Mouse (Mus musculus): Measurements from ENCODE around the gene Adam1a. TPM values are rescaled to one million over a fixed set of nuclear protein-coding genes. Genes with fewer than 3 reads are reported as not detected.
"Not testable (repeated sequence)": the region's sequence is repeated elsewhere in the genome, so short reads cannot be mapped to it uniquely, and the experiment has no call there.

The Adam1a gene
- polyA plus RNA-seq, 1 experiment from 2014 or later = 3.1 TPM

DNA sequence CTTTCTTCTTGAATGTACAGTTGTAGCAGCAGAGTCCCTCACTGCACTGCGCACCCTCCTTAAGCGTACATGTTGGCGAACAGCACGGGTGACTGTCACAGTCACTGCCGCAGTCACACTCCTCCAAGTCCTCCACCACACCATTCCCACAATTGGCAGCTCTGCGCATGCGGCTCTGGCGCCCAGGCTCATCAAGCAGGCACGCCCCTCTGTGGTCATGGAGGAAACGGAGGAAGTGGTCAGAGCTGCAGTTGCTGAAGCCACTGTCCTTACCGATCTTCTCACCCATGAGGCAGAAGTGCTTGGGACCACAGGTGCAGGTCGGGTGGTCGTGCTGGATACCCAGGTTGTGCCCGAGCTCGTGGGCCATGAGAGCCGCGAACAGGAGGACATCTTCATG is 25.5 kb downstream of the Adam1a start:
- H3K27me3 ChIP-seq; H3K4me1 ChIP-seq; H3K4me2 ChIP-seq; H3K4me3 ChIP-seq; ATAC-seq; H3K9me3 ChIP-seq (replicated peaks); H3K27ac ChIP-seq; H3K9ac ChIP-seq: not testable (repeated sequence)
- 94% methylated on average over 11 of the region's 17 CpGs for WGBS
- H3K36me3 ChIP-seq (ENCODE audit: poor library complexity, severe bottlenecking) = peaks cover 49% of the 10 kb centered on the region

DNA sequence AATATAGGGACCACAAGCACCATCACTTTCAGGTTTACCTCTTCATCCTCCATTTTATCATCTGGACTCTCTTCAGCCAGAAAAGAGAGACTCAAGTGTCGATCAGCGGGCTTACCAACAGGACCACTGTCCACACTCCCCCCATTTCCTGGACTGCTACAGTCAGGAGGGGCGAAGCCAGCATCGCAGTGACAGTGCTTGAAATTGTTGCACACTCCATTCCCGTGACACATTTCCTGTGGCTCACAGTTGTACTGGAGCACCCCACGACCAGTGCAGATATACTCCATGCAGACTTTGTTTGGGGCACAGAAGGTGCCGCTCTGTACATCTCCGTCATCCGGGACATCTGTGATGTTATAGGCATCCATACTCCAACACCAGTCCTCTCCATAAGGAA is 26.3 kb downstream of the Adam1a start:
- H3K27me3 ChIP-seq = no peaks in the 10 kb centered on the region
- no peak for ATAC-seq
- WGBS = 96% methylated on average over 9 of the region's 9 CpGs

DNA sequence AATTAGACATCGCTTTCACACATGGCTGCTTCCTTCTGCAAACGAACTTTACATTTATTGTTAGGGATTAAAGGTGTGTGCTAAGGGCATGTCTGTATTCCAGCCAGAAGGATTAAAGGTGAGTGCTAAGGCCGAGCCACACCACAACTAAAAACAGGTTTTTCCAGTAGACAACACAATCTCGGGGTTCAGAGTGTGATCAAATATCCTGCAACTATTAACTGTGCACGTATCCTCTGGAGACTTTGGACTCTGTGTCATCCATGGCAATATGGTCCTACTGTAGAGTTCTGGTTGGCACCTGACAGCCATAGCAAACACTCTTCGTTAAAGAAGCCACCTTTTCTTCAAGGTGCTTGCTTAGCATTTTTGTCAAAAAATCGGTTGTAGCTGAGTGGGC is 35.3 kb downstream of the Adam1a start:
- H3K36me3 ChIP-seq (ENCODE audit: poor library complexity, severe bottlenecking) = no peaks in the 10 kb centered on the region
- 78% methylated on average over 7 of the region's 7 CpGs for WGBS
- no peak overlapping the region for H3K9ac ChIP-seq
- H3K27ac ChIP-seq = no peak overlapping the region
- H3K4me1 ChIP-seq = no peaks in the 10 kb centered on the region
- ATAC-seq = no peak
- H3K4me3 ChIP-seq = no peak overlapping the region
- H3K9me3 ChIP-seq (replicated peaks) = no peaks in the 10 kb centered on the region
- no peak overlapping the region for H3K4me2 ChIP-seq
- no peaks in the 10 kb centered on the region for H3K27me3 ChIP-seq

More for the DNA sequence above, 26.3 kb downstream of the Adam1a start:
- H3K4me2 ChIP-seq = no peak overlapping the region
- H3K9ac ChIP-seq = no peak overlapping the region
- peaks cover 41% of the 10 kb centered on the region for H3K36me3 ChIP-seq (ENCODE audit: poor library complexity, severe bottlenecking)
- no peak overlapping the region for H3K27ac ChIP-seq
- H3K9me3 ChIP-seq (replicated peaks) = no peaks in the 10 kb centered on the region
- H3K4me3 ChIP-seq = no peak overlapping the region
- H3K4me1 ChIP-seq = no peaks in the 10 kb centered on the region

DNA sequence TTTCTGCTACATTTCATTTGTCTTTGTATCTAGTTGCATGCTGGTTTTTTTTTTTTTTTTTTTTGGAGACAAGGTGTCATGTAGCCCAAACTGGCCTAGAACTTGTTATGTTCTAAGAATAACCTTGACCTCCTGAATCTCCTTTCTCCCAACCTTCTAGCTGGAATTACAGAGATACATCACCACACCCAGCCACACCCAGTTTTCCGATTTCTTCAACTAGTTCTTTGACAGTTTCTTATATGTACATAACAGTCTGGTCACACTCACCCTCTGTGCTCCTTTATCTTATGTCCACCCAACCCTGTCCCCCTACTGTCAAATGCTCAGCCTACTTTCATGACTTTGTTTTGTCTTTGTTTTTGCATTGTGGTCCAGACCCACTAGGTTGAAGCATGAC is 38.4 kb downstream of the Adam1a start:
- Histone ChIP-seq H3K4me1 (no peaks in the 10 kb centered on the region), H3K4me2 (no peak overlapping the region), H3K27me3 (no peaks in the 10 kb centered on the region), H3K9ac (no peak overlapping the region), H3K36me3 (ENCODE audit: poor library complexity, severe bottlenecking) (no peaks in the 10 kb centered on the region), H3K4me3 (no peak overlapping the region), H3K9me3 (replicated peaks) (no peaks in the 10 kb centered on the region), H3K27ac (no peak overlapping the region)
- 77% methylated on average over 1 of the region's 1 CpGs for WGBS
- ATAC-seq = no peak

DNA sequence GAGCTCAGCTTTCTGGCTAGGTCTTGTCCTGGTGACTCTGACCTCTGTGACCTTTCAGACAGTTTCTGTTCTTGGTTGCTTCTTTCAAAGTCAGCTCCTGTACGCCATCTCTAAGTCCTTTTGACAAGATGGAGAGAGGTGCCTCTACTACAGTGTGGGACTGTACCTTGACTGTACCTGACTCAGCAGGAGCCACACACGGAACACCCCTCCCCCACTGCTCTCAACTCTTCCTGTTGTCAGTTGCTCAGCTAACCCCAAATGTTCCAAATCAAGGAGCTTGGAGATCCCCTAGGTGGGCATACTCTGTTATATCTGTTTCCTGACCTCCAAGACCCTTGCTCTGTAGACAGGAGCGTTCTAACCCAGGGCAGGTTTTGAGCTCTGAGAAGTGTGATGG is 42.1 kb downstream of the Adam1a start, which contains the start of gene Adam1b:
Adam1b (minus strand) TSS at position 205 of the 400 bp plus-strand sequence.
- no peak within 1 kb of the TSS for H3K27ac ChIP-seq
- no peak within 1 kb of the TSS for H3K4me3 ChIP-seq
- H3K4me1 ChIP-seq = no peaks in the 10 kb centered on the region
- no peaks in the 10 kb centered on the region for H3K9me3 ChIP-seq (replicated peaks)
- ATAC-seq = no peak
- no peaks in the 10 kb centered on the region for H3K27me3 ChIP-seq
- WGBS = 99% methylated on average over 3 of the region's 3 CpGs
- no peaks in the 10 kb centered on the region for H3K36me3 ChIP-seq (ENCODE audit: poor library complexity, severe bottlenecking)
- H3K9ac ChIP-seq = no peak within 1 kb of the TSS
- no peak within 1 kb of the TSS for H3K4me2 ChIP-seq

DNA sequence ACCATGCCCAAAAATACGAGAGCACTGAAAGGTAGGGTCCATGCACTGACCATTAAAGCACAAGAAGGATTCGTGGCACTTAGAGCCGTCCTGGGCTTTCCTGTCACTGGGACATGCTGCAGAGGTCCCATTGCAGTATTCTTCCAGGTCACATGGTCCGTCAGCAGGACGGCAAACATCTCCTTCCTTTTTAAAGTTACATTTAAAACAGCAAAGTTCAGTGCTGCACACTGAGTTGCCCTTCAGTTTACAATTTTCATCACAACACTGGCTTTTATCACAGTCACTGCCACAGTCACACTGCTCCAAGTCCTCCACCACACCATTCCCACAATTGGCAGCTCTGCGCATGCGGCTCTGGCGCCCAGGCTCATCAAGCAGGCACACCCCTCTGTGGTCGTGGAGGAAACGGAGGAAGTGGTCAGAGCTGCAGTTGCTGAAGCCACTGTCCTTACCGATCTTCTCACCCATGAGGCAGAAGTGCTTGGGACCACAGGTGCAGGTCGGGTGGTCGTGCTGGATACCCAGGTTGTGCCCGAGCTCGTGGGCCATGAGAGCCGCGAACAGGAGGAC is 43.8 kb downstream of the Adam1a start:
- WGBS = 85% methylated on average over 11 of the region's 17 CpGs
- not testable (repeated sequence) for H3K36me3 ChIP-seq (ENCODE audit: poor library complexity, severe bottlenecking); ATAC-seq; H3K4me3 ChIP-seq; H3K9ac ChIP-seq; H3K4me1 ChIP-seq; H3K4me2 ChIP-seq; H3K27me3 ChIP-seq; H3K27ac ChIP-seq; H3K9me3 ChIP-seq (replicated peaks)

DNA sequence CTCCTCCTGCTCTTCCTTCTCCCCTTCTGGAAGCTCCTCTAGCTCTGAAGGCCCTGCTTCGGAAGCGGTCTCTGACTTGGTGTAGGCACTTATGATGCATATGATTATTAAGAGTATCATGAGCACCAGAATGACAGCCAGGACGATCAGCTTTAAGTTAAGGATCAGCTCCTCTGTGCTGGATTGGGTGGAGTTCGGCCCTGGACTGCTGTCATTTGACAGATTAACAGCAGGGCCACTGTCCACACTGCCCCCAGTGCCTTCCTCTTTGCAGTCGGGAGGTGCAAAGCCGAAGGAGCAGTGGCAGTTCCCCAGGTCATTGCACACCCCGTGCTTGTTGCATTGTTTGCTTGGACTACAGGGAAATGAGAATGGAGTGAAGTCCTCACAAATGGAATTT is 44.6 kb downstream of the Adam1a start:
- WGBS = 73% methylated on average over 7 of the region's 7 CpGs
- H3K9me3 ChIP-seq (replicated peaks) = no peaks in the 10 kb centered on the region
- H3K27ac ChIP-seq = no peak overlapping the region
- no peak overlapping the region for H3K9ac ChIP-seq
- H3K27me3 ChIP-seq = no peaks in the 10 kb centered on the region
- no peak overlapping the region for H3K4me2 ChIP-seq
- ATAC-seq = no peak
- no peak overlapping the region for H3K4me3 ChIP-seq
- no peaks in the 10 kb centered on the region for H3K36me3 ChIP-seq (ENCODE audit: poor library complexity, severe bottlenecking)
- no peaks in the 10 kb centered on the region for H3K4me1 ChIP-seq

DNA sequence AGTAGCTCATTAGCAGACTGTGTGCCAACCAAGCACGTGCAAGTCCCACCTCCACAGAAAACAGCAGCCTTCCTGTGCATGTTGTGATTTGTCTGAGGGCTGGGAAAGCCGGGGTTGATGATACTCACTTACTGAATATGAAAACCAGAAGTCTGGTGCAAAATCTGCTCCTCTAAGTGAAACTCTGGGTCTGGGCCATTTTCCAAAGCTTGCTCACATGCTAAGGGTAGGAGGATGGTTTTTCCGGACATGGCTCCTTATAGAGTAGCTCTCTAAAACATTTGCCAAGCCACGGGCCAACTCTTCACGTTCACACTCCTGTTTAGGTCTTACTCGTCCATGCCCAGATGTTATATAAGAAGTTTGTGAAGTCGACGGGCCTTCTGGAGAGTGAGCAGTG is 52.0 kb downstream of the Adam1a start:
- H3K4me1 ChIP-seq = no peaks in the 10 kb centered on the region
- WGBS = 76% methylated on average over 8 of the region's 8 CpGs
- ATAC-seq = no peak

DNA sequence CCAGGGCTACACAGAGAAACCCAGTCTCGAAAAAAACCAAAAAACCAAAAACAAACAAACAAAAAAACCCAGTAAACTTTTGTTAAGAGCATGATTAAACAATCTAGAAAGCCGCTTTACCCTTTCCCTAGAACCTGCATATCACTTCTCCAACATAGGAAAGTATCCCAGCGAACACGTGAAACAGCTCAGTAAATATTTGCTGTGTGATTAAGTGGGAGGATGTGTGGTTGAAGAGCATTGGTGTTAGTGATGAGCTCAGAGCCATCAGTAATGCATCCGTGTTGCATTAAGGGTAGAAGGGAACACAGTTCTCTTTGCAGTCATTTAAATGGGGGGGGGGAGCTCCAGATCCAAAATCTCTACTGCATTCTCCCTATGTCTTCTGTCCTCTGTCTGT is 60.5 kb downstream of the Adam1a start:
- Histone ChIP-seq H3K4me3 (no peak overlapping the region), H3K27me3 (no peaks in the 10 kb centered on the region), H3K4me2 (no peak overlapping the region), H3K27ac (no peak overlapping the region), H3K9ac (no peak overlapping the region), H3K36me3 (ENCODE audit: poor library complexity, severe bottlenecking) (no peaks in the 10 kb centered on the region), H3K9me3 (replicated peaks) (no peaks in the 10 kb centered on the region), H3K4me1 (no peaks in the 10 kb centered on the region)
- ATAC-seq = no peak
- WGBS = 85% methylated on average over 5 of the region's 5 CpGs

More for the DNA sequence above, 52.0 kb downstream of the Adam1a start:
- Histone ChIP-seq H3K9me3 (replicated peaks) (no peaks in the 10 kb centered on the region), H3K9ac (no peak overlapping the region), H3K4me3 (no peak overlapping the region), H3K36me3 (ENCODE audit: poor library complexity, severe bottlenecking) (no peaks in the 10 kb centered on the region), H3K4me2 (no peak overlapping the region), H3K27ac (no peak overlapping the region), H3K27me3 (no peaks in the 10 kb centered on the region)

DNA sequence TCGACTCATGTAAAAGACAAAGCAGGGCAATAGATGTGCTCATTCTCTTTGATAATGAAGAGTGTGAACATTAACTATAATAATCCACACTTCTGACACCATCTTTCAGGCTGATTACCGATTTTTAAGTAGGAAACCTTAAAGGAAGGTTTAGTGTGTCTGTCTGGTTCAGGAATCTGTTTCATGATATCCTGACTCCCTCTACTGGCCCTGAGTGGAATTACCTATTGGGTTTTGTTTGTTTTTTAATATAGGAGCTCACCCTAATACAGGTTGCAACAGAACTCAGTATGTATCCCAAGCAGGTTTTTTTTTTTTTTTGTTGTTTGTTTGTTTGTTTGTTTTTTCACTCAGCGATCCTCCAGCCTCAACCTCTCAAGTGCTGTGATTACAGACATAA is 67.6 kb downstream of the Adam1a start:
- Histone ChIP-seq H3K4me2 (no peak overlapping the region), H3K9me3 (replicated peaks) (no peaks in the 10 kb centered on the region), H3K36me3 (ENCODE audit: poor library complexity, severe bottlenecking) (no peaks in the 10 kb centered on the region), H3K4me3 (no peak overlapping the region), H3K4me1 (no peaks in the 10 kb centered on the region), H3K27me3 (no peaks in the 10 kb centered on the region), H3K9ac (no peak overlapping the region), H3K27ac (no peak overlapping the region)
- WGBS = 36% methylated on average over 3 of the region's 3 CpGs
- no peak for ATAC-seq

DNA sequence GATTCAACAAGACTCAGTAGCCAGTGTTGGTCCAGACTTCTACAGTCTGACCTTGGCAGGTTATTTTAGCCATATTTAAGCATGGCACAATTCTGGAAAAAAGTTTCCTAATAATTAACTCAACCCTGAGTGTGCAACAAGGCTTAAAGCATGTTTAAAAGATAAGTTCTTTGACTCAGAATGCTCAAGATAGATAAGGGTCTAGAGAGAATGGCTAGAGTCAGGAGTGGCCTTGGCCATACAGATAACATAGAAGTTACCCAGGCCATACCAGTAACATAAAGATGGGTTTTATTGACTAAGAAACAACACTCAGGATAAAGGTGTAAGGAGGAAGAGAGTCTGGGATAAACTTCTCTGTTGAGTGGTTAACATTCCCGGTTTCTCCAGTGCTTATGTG is 69.2 kb downstream of the Adam1a start:
- Histone ChIP-seq H3K4me2 (no peak overlapping the region), H3K27ac (no peak overlapping the region), H3K4me1 (no peaks in the 10 kb centered on the region), H3K9me3 (replicated peaks) (no peaks in the 10 kb centered on the region), H3K36me3 (ENCODE audit: poor library complexity, severe bottlenecking) (no peaks in the 10 kb centered on the region), H3K9ac (no peak overlapping the region), H3K4me3 (no peak overlapping the region), H3K27me3 (no peaks in the 10 kb centered on the region)
- WGBS = 92% methylated on average over 1 of the region's 1 CpGs
- no peak for ATAC-seq

DNA sequence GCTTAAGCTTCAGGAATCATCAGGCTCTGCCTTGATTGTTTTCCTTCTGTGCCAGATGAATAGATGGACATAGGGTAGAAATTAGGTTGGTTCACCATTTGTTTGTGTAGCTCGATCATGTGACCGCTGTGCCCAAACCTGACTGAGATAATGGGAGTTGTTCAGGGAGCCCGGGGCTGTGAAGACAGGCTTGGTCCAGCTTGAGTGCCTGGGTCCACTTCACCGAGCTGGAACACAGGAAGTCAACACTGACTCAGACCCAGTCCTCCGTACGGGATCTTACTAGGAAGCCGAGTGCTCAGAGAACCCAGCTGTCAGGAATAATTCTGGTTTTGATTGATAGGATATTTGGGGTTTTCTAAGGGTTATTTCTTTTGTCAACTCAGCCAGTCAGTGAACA is 70.7 kb downstream of the Adam1a start:
- ATAC-seq = no peak
- H3K9ac ChIP-seq = no peak overlapping the region
- 60% methylated on average over 7 of the region's 7 CpGs for WGBS

DNA sequence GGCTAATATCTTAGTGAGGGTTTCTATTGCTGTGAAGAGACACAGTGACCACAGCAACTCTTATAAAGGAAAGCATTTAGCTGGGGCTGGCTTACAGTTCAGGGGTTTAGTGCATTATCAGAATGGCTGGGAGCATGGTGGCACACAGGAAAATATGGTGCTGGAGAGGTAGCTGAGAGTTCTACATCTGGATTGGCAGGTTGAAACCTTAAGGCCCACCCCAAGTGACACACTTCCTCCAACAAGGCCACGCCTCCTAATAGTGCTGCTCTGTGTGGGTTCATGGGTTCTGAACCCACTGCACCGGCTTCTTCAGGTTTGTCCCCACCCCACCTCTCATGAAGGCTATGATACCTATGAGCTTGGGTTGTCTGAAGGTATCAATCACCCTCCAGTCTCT is 72.9 kb downstream of the Adam1a start:
- WGBS = 87% methylated on average over 2 of the region's 2 CpGs
- Histone ChIP-seq H3K4me3 (no peak overlapping the region), H3K9me3 (replicated peaks) (no peaks in the 10 kb centered on the region), H3K36me3 (ENCODE audit: poor library complexity, severe bottlenecking) (no peaks in the 10 kb centered on the region), H3K4me1 (no peaks in the 10 kb centered on the region), H3K27me3 (no peaks in the 10 kb centered on the region), H3K9ac (no peak overlapping the region), H3K4me2 (no peak overlapping the region), H3K27ac (no peak overlapping the region)
- no peak for ATAC-seq

More for the DNA sequence above, 70.7 kb downstream of the Adam1a start:
- Histone ChIP-seq H3K27me3 (no peaks in the 10 kb centered on the region), H3K27ac (no peak overlapping the region), H3K4me2 (no peak overlapping the region), H3K4me3 (no peak overlapping the region), H3K36me3 (ENCODE audit: poor library complexity, severe bottlenecking) (no peaks in the 10 kb centered on the region), H3K9me3 (replicated peaks) (no peaks in the 10 kb centered on the region), H3K4me1 (no peaks in the 10 kb centered on the region)

All from forebrain, embryonic 13.5 days (tissue).